Mouse (Mus musculus): ENCODE measurements at regions not wholly inside any gene's neighbourhood (a gene's known extent, or its start where the extent isn't known, plus 50 kb on each side); places are given as distances from the start of the nearest gene placed in this dataset.

- no peak for DNase-seq (ENCODE audit: inconsistent ontology term)
Measured at GRCm38 (mm10) chr13:57286168-57286567, 390.4 kb upstream of the Trpc7 start.

GRCm38 (mm10) chr13:57282816-57283215 lies 387.0 kb upstream of the Trpc7 start:
- no peak for DNase-seq (ENCODE audit: inconsistent ontology term)

GRCm38 (mm10) chr13:57281941-57282710 lies 386.3 kb upstream of the Trpc7 start:
- no peak for DNase-seq (ENCODE audit: inconsistent ontology term)

DNA sequence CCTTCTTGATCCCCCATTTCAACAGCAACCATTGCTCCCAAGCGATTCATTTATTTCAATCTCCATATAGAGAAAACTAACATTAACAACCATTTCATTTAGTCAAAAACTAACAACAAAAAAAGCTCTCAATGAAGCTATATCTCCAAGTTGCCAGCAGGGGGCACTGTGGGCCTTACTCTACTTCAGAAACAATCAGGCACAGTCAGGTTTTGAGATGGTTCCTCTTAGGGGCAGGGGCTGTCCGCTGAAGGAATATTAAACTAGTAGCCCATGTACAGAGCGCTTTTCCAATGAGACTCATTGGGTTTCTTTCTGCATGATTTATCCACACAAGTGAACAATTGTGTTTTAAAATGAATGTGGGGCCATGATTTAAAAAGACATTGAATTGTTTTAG lies 385.7 kb upstream of the Trpc7 start:
- peak; percentile 51 for DNase-seq (ENCODE audit: inconsistent ontology term)

DNA sequence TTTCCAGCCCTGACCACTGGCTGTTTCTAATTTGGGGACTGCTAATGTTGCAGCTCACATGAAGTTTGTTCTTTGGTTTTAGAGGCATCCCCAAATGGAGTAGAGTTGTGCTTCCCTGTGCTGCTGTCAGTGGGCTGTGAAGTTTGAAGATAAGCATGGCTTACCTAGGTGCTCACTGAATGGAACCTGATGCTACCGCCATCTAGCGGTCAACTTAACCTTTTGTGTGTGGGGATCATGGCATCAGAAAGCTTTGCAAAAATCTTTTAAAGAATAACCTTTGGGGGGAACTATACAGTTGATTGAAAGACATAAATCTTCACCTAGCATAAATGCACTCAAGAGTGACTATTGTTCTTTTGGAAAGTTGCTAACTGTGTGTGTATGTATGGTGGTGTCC lies 382.8 kb upstream of the Trpc7 start:
- DNase-seq (ENCODE audit: inconsistent ontology term) = no peak

- no peak for DNase-seq (ENCODE audit: inconsistent ontology term)
Measured at GRCm38 (mm10) chr13:57277076-57277475, 381.3 kb upstream of the Trpc7 start.

GRCm38 (mm10) chr13:57275871-57276270 lies 380.1 kb upstream of the Trpc7 start:
- no peak for DNase-seq (ENCODE audit: inconsistent ontology term)

DNA sequence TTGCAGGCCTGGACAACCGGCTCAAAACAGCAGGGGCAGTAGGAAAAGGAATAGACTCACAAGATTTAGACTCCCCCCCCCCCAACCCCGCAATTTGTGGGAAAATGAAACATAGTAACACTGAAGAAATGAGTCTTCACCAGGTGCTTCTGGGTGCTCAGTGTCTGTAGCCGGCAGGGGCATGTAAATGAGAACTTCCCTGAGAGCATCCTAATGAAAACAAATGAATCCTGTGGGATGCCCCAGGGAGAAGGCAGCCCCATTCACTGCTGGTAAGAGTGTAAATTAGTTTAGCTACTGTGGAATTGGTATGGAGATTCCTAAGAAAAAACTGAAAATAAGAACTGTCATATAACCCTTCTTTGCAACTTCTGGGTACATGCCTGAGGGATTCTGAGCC lies 377.8 kb upstream of the Trpc7 start:
- no peak for DNase-seq (ENCODE audit: inconsistent ontology term)

- peak; percentile 42 for DNase-seq (ENCODE audit: inconsistent ontology term)
Measured at GRCm38 (mm10) chr13:57269614-57270013, 373.8 kb upstream of the Trpc7 start.

DNA sequence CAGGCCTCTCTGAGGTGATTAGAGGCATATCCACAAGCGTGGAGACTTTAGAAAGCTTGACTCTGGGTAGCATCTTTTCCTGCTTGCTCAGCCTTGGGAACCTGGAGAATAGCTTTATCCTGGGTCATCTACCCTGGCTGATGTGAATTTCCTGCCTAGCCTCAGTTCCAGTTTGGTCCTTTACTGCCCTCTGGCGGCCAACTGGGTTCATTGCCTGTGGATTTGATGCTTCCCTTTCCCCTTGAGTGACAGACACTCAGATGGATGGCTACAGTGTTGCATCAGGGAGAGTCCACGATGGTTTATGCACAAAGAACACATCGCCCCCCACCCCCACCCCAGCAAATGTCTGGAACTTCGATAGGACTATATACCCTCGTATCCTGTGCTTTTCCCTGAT lies 364.1 kb upstream of the Trpc7 start:
- DNase-seq (ENCODE audit: inconsistent ontology term) = peak; percentile 51

- DNase-seq (ENCODE audit: inconsistent ontology term) = no peak
Measured at GRCm38 (mm10) chr13:57259474-57259873, 363.7 kb upstream of the Trpc7 start.

DNA sequence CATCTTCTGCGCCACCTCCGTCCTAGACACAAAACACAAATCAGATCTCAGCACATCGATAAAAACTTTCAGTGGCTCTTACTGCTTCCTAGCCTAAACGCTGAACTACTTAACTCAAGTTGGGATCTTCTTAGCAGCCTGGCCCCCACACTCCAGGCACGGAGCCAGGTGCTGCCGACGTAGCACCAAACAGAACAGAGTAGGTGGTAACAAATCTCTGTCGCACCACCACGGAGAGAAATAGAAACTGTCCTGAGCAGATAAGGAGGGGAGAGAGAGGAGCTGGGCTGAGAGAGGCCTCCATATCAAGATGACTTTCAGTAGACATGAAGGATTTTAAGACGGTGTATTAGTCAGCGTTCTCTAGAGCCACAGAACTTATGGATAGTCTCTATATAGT lies 360.1 kb upstream of the Trpc7 start:
- DNase-seq (ENCODE audit: inconsistent ontology term) = no peak

DNA sequence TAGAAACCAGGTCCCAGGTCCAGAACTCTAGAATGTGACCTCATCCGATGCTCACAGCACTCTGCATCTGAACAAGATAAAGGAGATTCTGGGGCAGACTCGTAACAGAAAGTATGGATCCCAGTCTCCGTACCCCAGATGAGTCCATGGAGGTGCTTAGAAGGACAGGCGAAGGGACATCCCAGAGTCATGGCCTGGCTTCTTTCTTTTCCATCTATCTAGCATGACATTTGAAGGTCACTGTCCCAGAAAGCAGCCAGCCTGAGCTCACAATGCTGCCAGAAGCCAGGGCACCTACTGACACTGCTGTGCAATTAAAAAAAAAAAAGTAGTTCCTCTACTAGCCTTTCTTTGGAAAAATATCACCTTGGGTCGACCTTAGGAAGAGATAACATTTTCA lies 354.1 kb upstream of the Trpc7 start:
- no peak for DNase-seq (ENCODE audit: inconsistent ontology term)

GRCm38 (mm10) chr13:57249401-57249800 lies 353.6 kb upstream of the Trpc7 start:
- no peak for DNase-seq (ENCODE audit: inconsistent ontology term)

DNA sequence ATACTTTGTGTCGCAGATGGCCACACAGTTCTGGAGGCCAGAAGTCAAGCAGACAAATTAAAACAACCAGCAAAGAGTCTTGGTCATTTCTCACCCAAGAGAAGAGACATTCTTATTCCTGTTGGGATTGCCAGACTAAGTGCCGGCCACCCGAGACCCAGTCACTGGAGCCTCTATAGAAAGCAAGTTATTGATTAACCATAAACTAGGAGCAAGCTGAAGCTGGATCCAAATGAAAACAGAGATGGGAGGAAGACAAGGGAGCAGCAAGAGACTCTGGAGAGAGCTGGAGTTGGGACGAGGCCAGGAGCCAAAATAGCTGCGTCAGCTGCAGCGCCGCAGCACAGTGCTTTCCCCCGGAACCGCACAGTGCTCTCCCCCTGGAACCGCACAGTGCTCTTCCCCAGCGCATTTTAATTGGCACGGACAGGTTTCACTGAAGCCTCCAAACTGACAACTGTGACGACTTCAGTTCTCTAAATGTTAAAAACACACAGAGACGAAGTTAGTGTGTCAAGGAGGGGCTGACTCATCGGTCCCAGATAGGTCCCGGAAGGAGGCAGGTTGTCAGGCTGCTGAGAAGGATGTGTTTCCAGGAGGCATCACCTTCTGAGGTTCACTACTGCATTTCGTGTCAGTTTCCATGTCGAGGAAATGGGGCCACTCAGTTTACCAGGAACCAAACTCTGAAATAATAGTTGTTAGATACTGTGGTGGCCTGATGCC lies 350.6 kb upstream of the Trpc7 start:
- DNase-seq (ENCODE audit: inconsistent ontology term) = no peak

DNA sequence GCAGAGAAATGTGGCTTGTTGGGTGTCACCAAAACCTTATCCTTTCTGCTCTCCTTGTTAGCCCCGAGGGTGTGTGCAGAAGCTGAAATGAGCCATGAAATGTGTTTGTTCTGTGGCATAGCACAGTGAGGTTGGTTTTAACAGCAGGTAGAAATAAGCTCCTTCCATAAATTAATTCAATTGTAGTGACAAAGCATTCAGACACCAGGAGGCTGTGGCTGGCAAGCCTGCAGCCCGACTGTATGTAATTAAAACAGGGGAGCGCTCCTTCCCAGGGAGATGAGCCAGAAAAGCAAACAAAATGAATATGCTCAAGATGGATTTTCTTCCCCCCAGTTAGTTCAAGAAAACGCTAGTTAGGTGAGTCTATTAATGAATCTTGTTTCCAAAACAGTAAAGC lies 341.1 kb upstream of the Trpc7 start:
- no peak for DNase-seq (ENCODE audit: inconsistent ontology term)

GRCm38 (mm10) chr13:57236211-57236610 lies 340.4 kb upstream of the Trpc7 start:
- DNase-seq (ENCODE audit: inconsistent ontology term) = no peak

GRCm38 (mm10) chr13:57232906-57233305 lies 337.1 kb upstream of the Trpc7 start:
- DNase-seq (ENCODE audit: inconsistent ontology term) = no peak

- no peak for DNase-seq (ENCODE audit: inconsistent ontology term)
Measured at GRCm38 (mm10) chr13:57231666-57232065, 335.9 kb upstream of the Trpc7 start.

- no peak for DNase-seq (ENCODE audit: inconsistent ontology term)
Measured at GRCm38 (mm10) chr13:57230253-57230652, 334.5 kb upstream of the Trpc7 start.

GRCm38 (mm10) chr13:57221092-57221491 lies 325.3 kb upstream of the Trpc7 start:
- no peak for DNase-seq (ENCODE audit: inconsistent ontology term)

DNA sequence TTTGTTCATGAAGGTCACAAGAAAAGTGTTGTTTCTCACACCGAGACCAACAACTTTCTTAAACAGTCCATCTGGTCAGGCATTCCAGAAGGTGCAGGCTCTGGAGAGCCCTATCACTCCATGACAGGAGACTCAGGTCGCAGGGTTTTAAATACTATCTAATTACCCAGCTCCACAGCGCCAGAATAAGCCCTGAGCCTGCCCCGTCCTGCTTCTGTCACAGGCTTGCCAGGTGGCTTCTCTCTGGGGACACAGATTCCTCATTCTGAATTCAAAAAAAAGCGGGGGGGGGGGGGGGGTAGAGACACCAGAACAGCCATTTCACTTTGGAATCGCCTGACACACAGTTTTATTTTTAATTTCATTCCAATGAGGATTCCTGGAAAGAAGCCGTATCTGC lies 320.4 kb upstream of the Trpc7 start:
- no peak for DNase-seq (ENCODE audit: inconsistent ontology term)

- DNase-seq (ENCODE audit: inconsistent ontology term) = no peak
Measured at GRCm38 (mm10) chr13:57212251-57212650, 316.5 kb upstream of the Trpc7 start.
